Mouse (Mus musculus): ENCODE data around the gene Zfp383.
"Not testable (repeated sequence)": the region's sequence is repeated elsewhere in the genome, so short reads cannot be mapped to it uniquely, and the experiment has no call there.

The Zfp383 gene

DNA sequence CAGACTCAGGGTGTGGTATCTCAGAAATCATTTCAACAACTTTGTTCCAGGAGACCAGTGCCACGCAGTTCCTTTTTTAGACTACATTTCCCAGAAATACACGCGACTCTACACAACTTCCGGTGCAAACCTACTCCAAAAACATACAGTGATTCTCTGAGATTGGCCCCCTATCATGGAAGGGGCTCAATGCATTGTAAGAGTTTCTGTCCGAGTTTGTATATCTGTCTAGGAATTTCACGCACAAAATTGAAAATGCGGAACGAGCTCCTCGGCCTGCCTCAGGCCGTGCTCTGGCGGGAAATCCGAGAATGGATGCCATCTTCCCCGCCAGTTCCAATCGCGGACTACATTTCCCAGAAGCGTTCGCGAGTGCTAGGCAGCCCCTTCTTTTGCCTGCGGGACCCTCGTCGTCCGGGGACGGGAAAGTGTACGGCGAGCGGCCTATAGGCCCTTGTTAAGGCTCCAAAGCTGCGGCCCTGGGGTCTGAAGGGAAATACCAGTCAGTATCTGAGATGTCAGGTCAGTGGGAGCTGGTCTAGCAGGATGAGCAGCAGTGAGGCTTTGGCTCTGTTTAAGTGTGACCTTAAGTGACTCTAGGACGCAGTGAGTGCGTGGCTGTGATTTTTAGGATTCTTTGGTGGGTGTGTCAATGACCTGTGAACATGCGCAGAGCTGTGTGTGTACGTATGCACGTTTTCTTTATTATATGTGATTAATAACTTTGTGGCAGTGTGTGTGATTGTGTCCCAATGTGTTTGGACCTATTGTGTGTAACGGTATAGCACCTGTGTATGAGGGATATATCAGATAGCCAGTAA lies at the start of gene Zfp383:
Zfp383 (plus strand) TSS at position 94 of the 821 bp plus-strand sequence.
- peak; percentile 72 to 81 for DNase-seq (ENCODE audit: low spot score in 2 of 2)

- DNase-seq (ENCODE audit: low spot score in 2 of 2), result peak; percentile 87 to 94
Observed at GRCm38 (mm10) chr7:29859532-29860517, 48.2 kb upstream of the Zfp383 start, which contains the start of gene Zfp420. TSS of gene Zfp420 (plus strand) at chr7:29859979.

DNA sequence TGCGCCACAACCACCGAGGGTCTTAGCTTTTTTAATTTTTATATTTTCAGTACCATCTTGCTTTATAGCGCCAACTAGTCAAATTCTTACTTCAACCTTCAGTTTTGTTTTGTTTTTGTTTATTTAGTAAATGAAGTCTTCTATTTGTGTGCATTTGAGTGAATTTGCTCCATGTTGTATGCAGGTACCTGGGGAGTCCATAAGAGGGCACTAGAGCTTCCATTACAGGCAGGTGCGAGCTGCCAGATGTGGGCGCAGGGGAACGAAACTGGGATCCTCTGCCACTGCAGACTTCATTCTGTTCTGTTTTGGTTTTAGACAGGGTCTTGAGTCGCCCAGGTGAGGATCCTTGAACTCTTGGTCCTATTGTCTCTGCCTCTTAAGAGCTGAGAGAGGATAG lies 46.4 kb upstream of the Zfp383 start:
- DNase-seq (ENCODE audit: low spot score in 2 of 2), result no peak

GRCm38 (mm10) chr7:29874256-29874655 lies 33.8 kb upstream of the Zfp383 start:
- DNase-seq (ENCODE audit: low spot score in 2 of 2), result no peak

- not testable (repeated sequence) for DNase-seq (ENCODE audit: low spot score in 2 of 2)
Observed at GRCm38 (mm10) chr7:29877561-29877960, 30.5 kb upstream of the Zfp383 start.

- DNase-seq (ENCODE audit: low spot score in 2 of 2), result no peak
Observed at GRCm38 (mm10) chr7:29880056-29880455, 28.0 kb upstream of the Zfp383 start.

- DNase-seq (ENCODE audit: low spot score in 2 of 2), result no peak
Observed at GRCm38 (mm10) chr7:29880916-29881315, 27.1 kb upstream of the Zfp383 start.

DNA sequence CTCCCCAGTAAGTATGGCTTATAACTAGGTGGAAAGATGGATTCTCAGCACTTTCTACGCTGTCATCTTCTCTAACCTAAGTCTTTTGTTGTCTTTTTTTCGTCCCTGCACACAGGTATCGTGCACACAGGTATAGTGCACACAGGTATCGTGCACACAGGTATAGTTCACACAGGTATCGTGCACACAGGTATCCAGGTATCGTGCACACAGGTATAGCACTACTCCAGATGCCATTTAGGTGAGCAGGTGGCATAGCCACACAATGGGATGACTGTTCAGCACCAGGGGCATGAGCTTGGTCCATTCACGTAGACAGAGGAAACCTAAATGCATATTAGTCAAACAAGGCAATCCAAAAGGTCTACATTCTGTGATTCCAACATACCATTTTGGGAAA lies 17.5 kb upstream of the Zfp383 start:
- no peak for DNase-seq (ENCODE audit: low spot score in 2 of 2)

DNA sequence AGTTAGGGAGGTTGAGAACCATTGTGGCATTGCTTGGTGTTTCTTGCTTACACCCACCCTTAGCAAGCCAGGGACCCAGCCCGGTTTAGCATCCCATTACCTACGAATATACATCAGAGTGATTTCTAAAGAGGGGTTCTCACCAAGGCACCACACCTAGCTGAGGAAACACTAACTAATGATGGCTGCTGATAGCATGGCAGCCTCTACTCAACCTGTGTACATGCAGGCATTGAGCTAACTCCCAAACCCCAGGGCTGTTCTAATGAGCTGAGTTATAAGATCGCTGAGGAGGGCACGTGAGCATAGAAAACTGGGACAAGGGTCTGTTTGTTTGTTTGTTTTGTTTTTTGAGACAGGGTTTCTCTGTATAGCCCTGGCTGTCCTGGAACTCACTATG lies 15.3 kb upstream of the Zfp383 start:
- DNase-seq (ENCODE audit: low spot score in 2 of 2), result no peak

DNA sequence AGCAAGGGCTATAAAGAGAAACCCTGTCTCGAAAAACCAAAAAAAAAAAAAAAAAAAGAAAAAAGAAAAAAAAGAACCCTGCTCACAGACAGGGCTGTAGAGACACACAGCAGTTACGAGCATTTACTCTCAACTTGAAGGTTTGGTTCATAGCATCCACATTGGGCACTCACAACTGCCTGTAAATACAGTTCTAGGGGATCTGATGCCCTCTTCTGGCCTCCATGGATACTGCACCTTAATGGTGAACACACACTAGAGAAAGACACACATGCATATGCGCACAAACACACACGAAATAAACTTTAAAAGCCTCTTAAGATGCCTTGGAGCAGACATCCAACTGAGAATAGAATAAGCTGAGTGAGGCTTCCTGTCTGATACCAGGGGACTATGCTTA lies 9.7 kb upstream of the Zfp383 start:
- DNase-seq (ENCODE audit: low spot score in 2 of 2), result no peak

DNA sequence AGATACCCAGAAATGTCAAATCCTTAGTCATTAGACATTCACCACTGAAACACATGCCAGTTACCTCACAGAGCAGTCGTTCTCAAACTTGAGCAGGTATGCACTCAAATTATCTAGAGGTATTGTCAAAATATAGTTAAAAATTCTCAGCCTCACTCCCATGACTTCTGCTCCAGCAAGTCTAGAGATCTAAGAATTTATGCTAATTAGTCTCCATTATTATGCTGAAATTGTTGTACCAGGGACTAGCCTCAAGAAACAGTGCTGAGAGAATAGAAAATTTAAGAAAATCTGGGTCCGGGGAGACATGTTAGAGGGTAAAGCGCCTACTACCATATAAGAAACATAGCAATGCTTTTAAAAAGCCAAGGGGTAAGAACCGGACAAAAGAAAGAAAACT lies 3.9 kb upstream of the Zfp383 start:
- no peak for DNase-seq (ENCODE audit: low spot score in 2 of 2)

DNA sequence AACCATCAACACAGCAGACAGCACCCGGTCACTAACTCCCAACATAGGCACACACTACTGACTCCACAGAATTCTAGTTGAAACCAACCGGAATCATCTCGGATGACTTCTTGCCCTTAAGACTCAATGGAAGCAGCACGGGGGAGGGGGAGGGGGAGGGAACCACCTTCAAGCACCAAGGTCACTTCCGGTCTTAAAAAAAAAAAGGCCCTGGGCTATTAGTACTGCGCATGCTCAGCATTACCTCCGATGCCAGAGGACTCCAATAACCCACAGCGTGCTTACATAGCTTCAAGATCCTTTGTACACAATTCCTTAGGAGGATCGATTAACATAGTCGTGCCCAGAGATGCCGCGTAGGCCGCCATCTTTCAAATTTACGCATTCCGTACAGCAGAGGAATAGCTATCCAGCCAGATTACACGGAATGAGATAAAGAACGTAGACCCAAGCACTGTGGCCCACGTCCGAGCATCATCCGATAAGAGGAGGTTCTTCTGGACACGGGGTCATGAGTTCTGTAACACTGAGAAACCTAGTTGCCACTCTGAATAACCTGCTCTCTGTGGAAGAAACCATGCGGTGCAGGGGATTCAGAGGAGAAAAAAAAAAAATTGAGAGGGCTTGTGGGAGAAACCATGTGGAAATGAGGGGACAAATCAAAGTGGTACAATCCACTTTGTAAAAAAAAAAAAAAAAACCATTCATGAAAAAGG lies 1.9 kb upstream of the Zfp383 start, which contains the start of gene Zfp27:
Zfp27 (minus strand) TSS at position 607 of the 716 bp plus-strand sequence.
- peak; percentile 64 to 77 for DNase-seq (ENCODE audit: low spot score in 2 of 2)

- no peak for DNase-seq (ENCODE audit: low spot score in 2 of 2)
Observed at GRCm38 (mm10) chr7:29906682-29907058, 1.4 kb upstream of the Zfp383 start.

- DNase-seq (ENCODE audit: low spot score in 2 of 2), result no peak
Observed at GRCm38 (mm10) chr7:29907206-29907605, 817 bp upstream of the Zfp383 start.

- DNase-seq (ENCODE audit: low spot score in 2 of 2), result no peak
Observed at GRCm38 (mm10) chr7:29910252-29910651, 2.2 kb downstream of the Zfp383 start.

DNA sequence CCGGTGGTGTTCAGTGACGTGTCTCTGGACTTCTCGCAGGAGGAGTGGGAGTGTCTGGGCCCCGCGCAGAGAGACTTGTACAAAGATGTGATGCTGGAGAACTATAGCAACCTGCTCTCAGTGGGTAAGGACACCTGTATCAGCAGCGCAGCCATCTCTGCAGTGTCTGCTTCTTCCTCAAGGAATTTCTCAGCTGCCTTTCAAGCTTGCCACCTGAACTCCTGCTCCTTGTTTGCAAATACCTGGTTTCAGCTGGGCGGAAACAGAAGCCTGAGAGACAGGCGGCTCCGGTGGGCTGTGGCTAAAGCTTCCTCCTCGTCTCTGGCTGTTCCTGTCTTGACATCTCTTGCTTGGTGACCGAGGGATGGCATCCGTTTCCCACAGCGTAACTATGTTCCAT lies 4.1 kb downstream of the Zfp383 start:
- DNase-seq (ENCODE audit: low spot score in 2 of 2), result no peak

DNA sequence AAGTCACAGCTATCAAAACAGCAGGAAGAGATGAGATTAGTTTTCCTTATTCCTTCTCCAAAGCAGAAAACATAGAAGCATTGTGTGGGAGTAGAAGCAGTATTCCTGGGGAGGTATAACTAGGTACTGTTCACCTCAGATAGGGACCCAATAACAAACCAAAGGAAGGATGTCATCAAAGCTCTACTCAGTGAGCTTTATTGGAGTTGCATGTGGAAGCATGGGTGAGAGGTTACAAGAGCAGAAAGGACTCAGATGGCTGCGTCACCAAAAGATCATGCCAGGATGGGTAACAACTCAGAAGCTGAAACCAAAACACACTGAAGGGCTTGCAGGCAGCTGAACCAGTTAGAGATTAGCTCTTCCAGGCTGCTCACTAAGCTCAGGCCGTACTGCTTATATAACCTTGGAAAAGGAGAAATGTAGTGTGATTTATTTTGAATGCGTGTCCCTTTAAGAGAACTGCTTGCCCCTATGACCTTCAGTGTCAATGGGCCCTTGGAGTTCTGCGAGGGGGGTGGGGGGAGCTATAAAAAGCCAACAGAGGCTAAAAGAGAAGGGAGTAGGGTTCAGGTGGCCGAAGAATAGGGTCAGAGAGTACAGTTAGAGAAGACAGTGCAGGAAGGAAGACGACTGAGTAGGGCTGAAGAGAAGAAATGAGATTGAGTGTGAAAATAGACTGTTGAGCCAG lies 9.5 kb downstream of the Zfp383 start:
- DNase-seq (ENCODE audit: low spot score in 2 of 2), result no peak

DNA sequence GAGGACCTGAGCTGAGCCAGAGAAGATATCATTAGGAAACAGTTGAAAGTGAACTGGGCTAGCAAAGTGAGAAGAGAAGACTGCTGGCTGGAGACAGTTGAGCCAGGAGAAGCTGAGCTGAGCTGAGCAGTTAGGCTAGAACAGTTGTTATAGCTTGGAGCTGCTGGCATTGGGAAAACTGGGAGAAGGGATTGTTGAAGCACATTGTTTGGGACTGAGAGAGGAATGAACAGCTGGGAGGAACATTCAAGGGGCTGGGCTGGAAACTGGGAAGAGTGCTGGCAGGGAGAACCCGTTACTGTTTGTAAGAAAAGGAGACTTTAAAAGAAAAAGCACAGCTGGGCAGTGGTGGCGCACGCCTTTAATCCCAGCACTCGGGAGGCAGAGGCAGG lies 10.0 kb downstream of the Zfp383 start:
- no peak for DNase-seq (ENCODE audit: low spot score in 2 of 2)

- DNase-seq (ENCODE audit: low spot score in 2 of 2), result no peak
Observed at GRCm38 (mm10) chr7:29921439-29922093, 13.5 kb downstream of the Zfp383 start.

DNA sequence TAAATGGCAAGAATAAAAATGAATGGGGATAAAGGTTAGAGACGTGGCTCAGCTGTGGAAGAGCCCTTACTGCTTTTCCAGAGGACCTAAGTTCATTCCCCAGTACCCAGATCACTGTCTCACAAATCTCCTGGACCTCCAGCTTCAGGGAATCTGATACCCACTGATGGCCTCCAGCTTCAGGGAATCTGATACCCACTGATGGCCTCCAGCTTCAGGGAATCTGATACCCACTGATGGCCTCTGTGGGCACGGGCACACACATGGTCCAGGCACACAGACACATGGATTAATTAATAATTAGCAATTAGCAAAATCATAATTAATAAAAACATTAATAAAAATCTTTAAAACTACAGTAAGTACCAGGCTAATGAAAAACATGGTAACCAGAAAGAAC lies 14.8 kb downstream of the Zfp383 start:
- no peak for DNase-seq (ENCODE audit: low spot score in 2 of 2)

DNA sequence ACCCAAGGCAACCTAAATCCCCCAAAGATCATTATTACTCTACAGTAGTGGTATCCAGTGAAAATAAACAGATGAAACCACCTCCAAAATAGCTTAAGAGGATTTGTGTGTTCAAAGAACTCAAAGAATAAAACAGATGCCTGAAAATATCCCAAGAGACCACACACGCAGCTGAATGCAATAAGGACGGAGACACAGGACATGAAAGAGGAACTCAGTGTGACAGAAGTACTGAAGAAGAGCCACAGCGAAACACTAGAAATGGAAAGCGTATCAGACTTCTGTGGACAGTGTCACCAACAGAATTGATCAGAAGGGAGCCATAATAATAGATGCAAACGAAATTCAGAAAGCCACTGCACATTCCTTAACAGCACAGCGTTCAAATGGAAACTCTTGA lies 30.8 kb downstream of the Zfp383 start:
- no peak for DNase-seq (ENCODE audit: low spot score in 2 of 2)

All from right cerebral cortex, postnatal 36 days (tissue).